Mouse (Mus musculus) cortical plate, adult 2 months (tissue): Measurements from ENCODE around the gene Snx33.

Experiments used
- CTCF ChIP-seq: fragments of 200-500 bp; IDR thresholded peaks from 2 replicates; pipeline ENCODE4 v1.5.1; 2011; ENCODE audit warnings: mild to moderate bottlenecking, control low read depth, low read length; ENCODE audit not compliant: insufficient read depth; ENCODE audit errors: extremely low read depth
- POLR2A ChIP-seq: fragments of 200-500 bp; IDR thresholded peaks from 2 replicates; pipeline ENCODE4 v1.6.1; 2011; ENCODE audit warnings: mild to moderate bottlenecking, low read length, control low read depth; ENCODE audit not compliant: insufficient read depth; ENCODE audit errors: extremely low read depth

DNA sequence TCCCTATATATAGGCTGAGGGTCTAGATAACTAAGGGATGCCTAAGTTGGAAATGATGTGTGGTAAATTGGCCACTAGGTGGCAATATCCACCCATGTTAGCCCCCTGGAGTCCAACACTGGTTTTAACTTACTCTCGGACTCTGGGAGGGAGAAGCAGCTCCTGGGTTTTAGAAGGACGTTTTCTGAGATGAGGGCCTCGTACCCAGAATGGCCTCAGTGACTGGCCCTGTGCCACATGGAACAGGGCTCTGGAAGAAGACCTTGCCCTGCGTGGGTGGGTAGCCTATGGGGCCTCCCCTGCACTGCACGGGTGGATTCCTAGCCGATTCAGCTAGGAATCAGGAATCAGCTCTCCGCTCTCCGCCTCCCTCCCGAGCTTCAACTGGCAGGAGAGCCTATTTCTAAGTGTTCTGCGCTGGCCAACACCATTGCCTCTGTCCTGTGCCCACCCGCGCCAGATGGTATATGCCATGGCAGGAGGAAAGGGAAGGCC is 36.6 kb downstream of the Snx33 start:
- TF ChIP-seq CTCF (peak; percentile 81), POLR2A (no peak)
